Mouse (Mus musculus): ENCODE data around the gene Itga9.

Gene Itga9

DNA sequence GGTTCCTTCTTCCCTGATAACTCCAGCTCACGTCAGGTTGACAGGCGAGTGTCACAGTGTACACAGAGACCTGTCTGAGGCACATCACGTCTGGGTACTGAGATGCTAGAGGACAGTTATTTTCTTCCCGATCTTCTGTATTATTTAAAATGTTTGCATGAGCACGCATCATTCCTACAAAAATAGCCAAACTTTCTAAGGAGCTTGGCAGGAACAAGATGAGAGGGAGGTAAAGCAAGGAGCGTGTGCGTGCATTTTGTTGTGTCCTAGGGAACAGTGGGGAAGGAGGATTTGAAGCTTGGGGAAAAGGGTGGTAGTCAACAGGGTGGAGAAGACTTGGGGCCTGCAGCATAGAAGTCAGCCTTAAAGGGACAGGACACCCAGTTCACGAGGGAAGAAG lies 342.6 kb downstream of the Itga9 start:
- DNase-seq (ENCODE audit: low spot score in 2 of 2): peak in 1 of 2 experiments; percentile 38

DNA sequence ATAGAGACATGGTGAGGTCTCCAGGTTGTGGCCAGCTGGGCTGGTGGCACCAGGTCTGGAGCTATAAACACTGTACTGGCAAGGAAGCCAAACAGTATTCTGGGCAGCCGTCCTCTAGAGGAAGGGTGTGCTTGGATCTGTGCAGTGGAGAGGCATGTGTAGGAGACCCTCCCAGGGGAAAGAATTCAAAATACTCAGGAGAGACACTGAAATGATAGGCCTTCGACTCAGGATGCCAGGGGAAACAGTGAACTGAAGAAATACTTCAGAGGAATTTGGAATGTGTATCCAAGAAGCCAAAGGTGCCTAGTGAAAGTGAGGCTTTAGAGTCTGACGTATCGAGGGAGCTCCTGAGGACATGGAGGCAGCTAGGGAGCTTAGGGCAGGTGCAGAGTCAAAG lies 343.2 kb downstream of the Itga9 start:
- no peak for DNase-seq (ENCODE audit: low spot score in 2 of 2)

DNA sequence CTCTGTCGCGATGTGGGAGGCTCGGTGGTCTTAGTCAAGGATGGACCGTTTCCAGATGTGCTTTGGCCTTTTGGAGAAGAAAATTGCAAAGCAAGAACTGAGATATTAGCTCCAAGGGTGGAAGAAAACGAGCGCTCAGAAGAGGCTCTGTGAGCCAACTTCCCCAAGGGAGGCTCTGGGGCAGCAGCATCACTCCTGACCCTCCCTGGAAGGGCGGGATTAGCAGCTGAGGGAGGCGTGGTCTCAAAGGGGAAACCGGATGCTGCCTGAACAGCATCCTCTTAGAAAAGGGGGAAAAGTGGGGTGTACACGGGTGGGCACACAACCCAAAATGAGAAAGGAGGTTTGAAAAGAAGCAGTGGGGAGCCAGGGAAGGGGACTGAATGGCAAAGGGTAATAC lies 343.6 kb downstream of the Itga9 start:
- DNase-seq (ENCODE audit: low spot score in 2 of 2): no peak
